Mouse (Mus musculus) heart, adult 2 months (tissue): ENCODE results near the gene Pde9a. TPM values are rescaled to one million over a fixed set of nuclear protein-coding genes. Genes with fewer than 3 reads are reported as not detected.
A peak's percentile ranks its signal among the peaks of the same experiment; 100 is the strongest.

Experiments
- DNase-seq, 2 experiments: peaks; one replicate each; pipeline ENCODE4 v3.0.0; 2021
- H3K27ac ChIP-seq: fragments of 200-600 bp; 2 replicates; pipeline ENCODE4 v1.8.1; 2022
- H3K27me3 ChIP-seq: fragments of 200-500 bp; 2 replicates; pipeline ENCODE4 v1.6.1; 2012; ENCODE audit warnings: mild to moderate bottlenecking, low read length, inconsistent platforms, mixed read lengths; ENCODE audit not compliant: control insufficient read depth, insufficient read depth
- H3K36me3 ChIP-seq: fragments of 200-500 bp; 2 replicates; pipeline ENCODE4 v1.6.1; 2012; ENCODE audit warnings: low read length, inconsistent platforms; ENCODE audit not compliant: control insufficient read depth, insufficient read depth
- H3K4me1 ChIP-seq: fragments of 200-500 bp; 2 replicates; pipeline ENCODE4 v1.6.1; 2011; ENCODE audit warnings: low read length; ENCODE audit not compliant: control insufficient read depth, insufficient read depth
- H3K4me3 ChIP-seq: fragments of 200-600 bp; 2 replicates; pipeline ENCODE4 v1.8.1; 2022
- H3K79me2 ChIP-seq: fragments of 200-500 bp; replicated peaks from 2 replicates; pipeline ENCODE4 v1.6.1; 2012; ENCODE audit warnings: mild to moderate bottlenecking, inconsistent platforms, low read length, moderate library complexity, mixed read lengths; ENCODE audit not compliant: control insufficient read depth, insufficient read depth
- H3K9ac ChIP-seq: fragments of 200-500 bp; 2 replicates; pipeline ENCODE4 v1.6.1; 2012; ENCODE audit warnings: low read depth, mild to moderate bottlenecking, control low read depth, inconsistent platforms, low read length, mixed read lengths
- CTCF ChIP-seq: fragments of 200-600 bp; IDR thresholded peaks from 2 replicates; pipeline ENCODE4 v1.8.1; 2022; ENCODE audit warnings: antibody characterized with exemption, mild to moderate bottlenecking, moderate library complexity
- EP300 ChIP-seq: fragments of 200-500 bp; IDR thresholded peaks from 2 replicates; pipeline ENCODE4 v1.6.1; 2011; ENCODE audit warnings: low read depth, low read length, control low read depth; ENCODE audit not compliant: insufficient read depth
- POLR2A ChIP-seq: fragments of 200-500 bp; IDR thresholded peaks from 2 replicates; pipeline ENCODE4 v1.6.1; 2011; ENCODE audit warnings: mild to moderate bottlenecking, low read depth, low read length, control low read depth; ENCODE audit not compliant: insufficient read depth
- WGBS: fragments of 180-500 bp; shearing (Covaris S2); methylation state at CpG from one replicate; pipeline ENCODE4 v1.1.7; 2018; 5-methylcytosine and 5-hydroxymethylcytosine counted together
- intact Hi-C: fragments of 180-260 bp; cut with DNase I; formaldehyde crosslinking; loops from one replicate; pipeline ENCODE4 v1.15.1; 2025
- polyA plus RNA-seq: library from polyadenylated mRNA; depleted of rRNA; stranded (reverse); fragments of >200 nt; gene quantifications from 2 replicates; pipeline ENCODE4 v1.2.3, GENCODE M21; 2012
- total RNA-seq, 2 experiments: library from RNA; stranded (reverse); gene quantifications; 2 replicates each; pipeline ENCODE4 v1.2.3; 2021

Pde9a gene
- total and polyA plus RNA-seq, 3 experiments, result 3.2 to 10.4 (median 4.0) TPM

DNA sequence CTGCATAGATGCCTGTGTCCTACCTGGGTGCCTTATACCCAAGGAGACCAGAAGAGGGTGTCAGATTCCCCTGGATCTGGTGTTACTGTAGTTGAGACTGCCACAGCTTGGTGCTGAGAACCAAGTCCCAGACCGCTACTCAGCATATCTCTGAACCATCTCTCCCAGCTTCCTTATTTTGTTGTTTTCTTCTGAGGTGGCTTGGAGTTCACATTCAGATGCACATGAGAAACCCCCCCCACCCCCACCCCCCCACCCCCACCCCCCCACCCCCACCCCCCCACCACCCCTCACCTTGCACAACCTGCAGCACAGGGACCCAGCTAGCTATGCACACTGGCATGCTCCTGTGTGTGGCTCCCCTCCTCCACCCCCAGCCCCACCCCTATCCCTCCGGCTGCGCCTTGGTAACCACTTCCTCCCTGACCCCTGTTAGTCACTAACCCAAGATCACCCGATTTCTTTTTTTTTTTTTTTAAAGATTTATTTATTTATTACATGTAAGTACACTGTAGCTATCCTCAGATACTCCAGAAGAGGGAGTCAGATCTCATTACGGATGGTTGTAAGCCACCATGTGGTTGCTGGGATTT is 50.9 kb downstream of the Pde9a start:
- no peak for DNase-seq
- no peaks in the 10 kb centered on the region for H3K79me2 ChIP-seq
- TF ChIP-seq POLR2A (no peak), CTCF (no peak)
- no peak overlapping the region for H3K27ac ChIP-seq
- H3K36me3 ChIP-seq, result no peaks in the 10 kb centered on the region
- H3K9ac ChIP-seq, result no peak overlapping the region
- intact Hi-C loops, result no loop called here
- H3K4me1 ChIP-seq, result peaks cover 9% of the 10 kb centered on the region
- 70% methylated on average over 4 of the region's 5 CpGs for WGBS
- H3K27me3 ChIP-seq, result no peaks in the 10 kb centered on the region
- no peak overlapping the region for H3K4me3 ChIP-seq

DNA sequence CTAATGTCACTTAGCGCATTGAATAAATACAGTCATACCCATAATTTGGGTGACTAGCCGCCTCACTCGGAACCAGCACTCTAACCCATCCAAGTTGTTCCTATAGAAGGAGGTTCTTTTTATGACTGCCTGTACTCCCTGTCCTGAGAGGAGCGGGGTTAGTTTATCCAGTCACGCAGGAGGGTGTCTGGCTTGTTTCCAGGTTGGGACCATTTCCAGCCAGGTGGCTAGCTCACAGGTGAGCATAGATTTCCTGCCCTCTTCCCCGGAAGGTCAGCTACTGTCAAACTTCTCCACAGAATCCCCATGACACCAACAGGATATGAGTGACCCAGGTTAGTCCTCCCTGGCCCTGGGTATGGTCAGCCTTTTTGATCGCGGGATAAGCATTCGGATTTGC is 51.5 kb downstream of the Pde9a start:
- H3K36me3 ChIP-seq, result no peaks in the 10 kb centered on the region
- intact Hi-C loops, result no loop called here
- no peaks in the 10 kb centered on the region for H3K27me3 ChIP-seq
- H3K9ac ChIP-seq, result no peak overlapping the region
- H3K4me3 ChIP-seq, result no peak overlapping the region
- peaks cover 9% of the 10 kb centered on the region for H3K4me1 ChIP-seq
- no peak overlapping the region for H3K27ac ChIP-seq
- TF ChIP-seq CTCF, result no peak
- no peak for TF ChIP-seq EP300
- TF ChIP-seq POLR2A, result no peak
- WGBS, result 92% methylated on average over 9 of the region's 9 CpGs
- no peak for DNase-seq
- no peaks in the 10 kb centered on the region for H3K79me2 ChIP-seq

DNA sequence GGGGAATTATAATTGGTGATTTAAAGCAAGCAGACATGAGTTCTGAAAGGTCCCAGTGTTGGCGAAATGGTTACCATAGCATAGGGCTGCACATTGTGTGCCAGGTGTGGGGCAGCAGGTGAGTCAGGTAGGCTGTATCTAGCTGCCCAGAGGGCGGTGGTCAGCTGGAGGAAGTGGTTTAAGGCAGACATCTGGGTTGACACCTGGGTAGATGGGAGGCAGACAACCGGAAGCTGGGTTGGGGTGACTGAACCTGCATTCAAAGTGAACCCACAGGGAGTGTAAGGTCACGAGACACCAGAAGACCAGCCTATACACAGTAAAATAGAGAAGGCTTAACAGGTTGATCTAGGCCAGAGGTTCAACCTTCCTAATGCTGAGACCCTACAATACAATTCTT is 54.0 kb downstream of the Pde9a start:
- Histone ChIP-seq H3K79me2 (no peaks in the 10 kb centered on the region), H3K27me3 (no peaks in the 10 kb centered on the region), H3K9ac (no peak overlapping the region), H3K27ac (no peak overlapping the region), H3K4me3 (no peak overlapping the region), H3K36me3 (no peaks in the 10 kb centered on the region), H3K4me1 (peaks cover 5% of the 10 kb centered on the region; the same call in 1 of the 2 replicates)
- 92% methylated on average over 4 of the region's 4 CpGs for WGBS
- no peak for DNase-seq
- intact Hi-C loops, result loop anchor here (5.0 kb wide), 1 partner anchor 52 kb away; no protein-coding TSS in a partner anchor
- TF ChIP-seq EP300, result no peak
- no peak for TF ChIP-seq CTCF
- TF ChIP-seq POLR2A, result no peak

DNA sequence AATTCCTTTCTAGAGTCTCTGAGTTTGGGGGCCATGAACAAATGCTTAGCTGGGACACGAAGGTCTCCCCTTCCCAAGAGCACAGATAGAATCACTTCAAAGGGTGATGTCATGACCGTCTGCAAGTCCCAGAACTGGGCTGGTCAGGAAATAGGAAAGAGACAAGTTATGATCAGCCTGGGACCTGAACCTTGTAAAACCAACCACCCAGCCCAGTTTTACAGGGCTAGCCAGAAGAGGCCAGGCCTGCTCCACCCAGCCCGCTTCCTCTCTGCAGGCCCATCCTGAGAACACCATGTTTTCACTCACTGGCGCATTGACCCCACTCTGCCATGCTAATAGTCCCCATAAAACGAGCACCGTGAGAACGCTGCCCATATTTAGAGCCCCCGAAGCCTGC is 56.5 kb downstream of the Pde9a start:
- no peak for DNase-seq
- H3K36me3 ChIP-seq, result no peaks in the 10 kb centered on the region
- TF ChIP-seq POLR2A (no peak), EP300 (no peak), CTCF (no peak)
- H3K79me2 ChIP-seq, result no peaks in the 10 kb centered on the region
- H3K9ac ChIP-seq, result no peak overlapping the region
- intact Hi-C loops, result loop anchor here (5.0 kb wide), 1 partner anchor 50 kb away; no protein-coding TSS in a partner anchor
- H3K27ac ChIP-seq, result peak overlapping the region; percentile 17
- peaks cover 5% of the 10 kb centered on the region for H3K4me1 ChIP-seq
- 54% methylated on average over 8 of the region's 8 CpGs for WGBS
- no peak overlapping the region for H3K4me3 ChIP-seq
- no peaks in the 10 kb centered on the region for H3K27me3 ChIP-seq

DNA sequence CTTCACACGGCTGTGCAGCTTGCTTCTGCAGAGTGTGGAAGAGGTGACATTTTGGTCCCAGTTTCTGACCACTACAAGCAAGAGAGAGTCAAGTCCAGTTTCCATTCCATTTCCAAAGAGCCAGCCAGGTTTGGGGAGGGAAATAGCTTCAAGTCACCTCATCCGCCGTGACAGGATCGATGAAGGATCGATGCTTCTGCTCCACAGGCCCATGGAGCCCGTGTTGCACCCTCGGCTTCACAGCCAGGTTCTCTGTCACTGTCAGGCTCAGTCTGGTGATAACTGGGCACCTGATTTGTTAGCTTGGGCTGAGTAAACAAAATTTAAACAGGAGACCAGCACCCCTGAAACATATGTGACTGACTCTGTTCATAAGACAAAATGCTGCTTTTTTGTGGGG is 58.2 kb downstream of the Pde9a start:
- peaks cover 5% of the 10 kb centered on the region for H3K4me1 ChIP-seq
- intact Hi-C loops, result loop anchor here (5.0 kb wide), 1 partner anchor 48 kb away; no protein-coding TSS in a partner anchor
- 81% methylated on average over 7 of the region's 7 CpGs for WGBS
- H3K36me3 ChIP-seq, result no peaks in the 10 kb centered on the region
- TF ChIP-seq POLR2A (no peak), CTCF (no peak), EP300 (no peak)
- H3K27ac ChIP-seq, result no peak overlapping the region
- H3K9ac ChIP-seq, result no peak overlapping the region
- H3K27me3 ChIP-seq, result no peaks in the 10 kb centered on the region
- no peak overlapping the region for H3K4me3 ChIP-seq
- DNase-seq, result no peak
- H3K79me2 ChIP-seq, result no peaks in the 10 kb centered on the region

DNA sequence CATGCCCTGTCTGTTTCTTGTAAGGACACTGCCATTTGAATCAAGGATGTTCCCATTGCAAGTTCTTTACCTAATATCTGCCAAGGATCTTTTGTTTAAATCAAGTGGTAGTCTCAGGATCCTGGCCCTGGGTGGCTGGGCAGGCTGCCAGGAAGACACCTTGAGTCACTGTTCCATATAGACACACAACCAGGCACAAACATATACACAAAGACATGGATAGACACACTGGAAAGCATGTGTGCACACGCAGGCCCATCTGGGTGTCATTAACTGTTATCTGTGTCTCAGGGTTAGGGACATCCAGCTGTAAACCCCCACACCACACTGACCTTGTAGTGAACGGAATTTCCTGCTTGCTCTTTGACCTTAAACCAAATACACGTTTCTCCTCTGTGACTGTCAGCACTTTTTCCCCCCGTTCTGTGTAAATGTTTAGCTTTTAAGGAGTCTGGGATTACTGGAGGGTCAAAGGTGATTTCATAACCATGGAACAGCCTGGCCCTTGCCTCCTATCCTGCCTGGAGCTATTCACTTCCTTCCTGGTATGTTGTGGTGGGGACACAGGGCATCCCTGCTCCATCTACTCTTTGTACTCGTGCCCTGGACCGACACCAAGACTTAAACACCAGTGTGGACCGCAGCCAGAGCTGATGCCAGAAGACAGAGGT is 59.2 kb downstream of the Pde9a start:
- WGBS, result 42% methylated on average over 7 of the region's 7 CpGs
- no peak for DNase-seq
- no peak for TF ChIP-seq POLR2A
- TF ChIP-seq EP300, result no peak
- no peak for TF ChIP-seq CTCF
- no peaks in the 10 kb centered on the region for H3K79me2 ChIP-seq
- H3K9ac ChIP-seq, result no peak overlapping the region
- H3K27me3 ChIP-seq, result no peaks in the 10 kb centered on the region
- H3K36me3 ChIP-seq, result no peaks in the 10 kb centered on the region
- no peak overlapping the region for H3K4me3 ChIP-seq
- intact Hi-C loops, result no loop called here
- H3K27ac ChIP-seq, result no peak overlapping the region
- peaks cover 5% of the 10 kb centered on the region for H3K4me1 ChIP-seq
